Mouse (Mus musculus) megakaryocyte, embryonic 14.5 days (primary cell): ENCODE results near the gene Arfgap2.

ENCODE experiments used
- FLI1 ChIP-seq: IDR thresholded peaks from 2 replicates; pipeline ENCODE4 v1.6.1; 2012; ENCODE audit warnings: low read length, inconsistent platforms, mixed read lengths
- GATA1 ChIP-seq: IDR thresholded peaks from 3 replicates; pipeline ENCODE4 v1.6.1; 2012; ENCODE audit warnings: mixed read lengths, low read length, inconsistent platforms, borderline replicate concordance

DNA sequence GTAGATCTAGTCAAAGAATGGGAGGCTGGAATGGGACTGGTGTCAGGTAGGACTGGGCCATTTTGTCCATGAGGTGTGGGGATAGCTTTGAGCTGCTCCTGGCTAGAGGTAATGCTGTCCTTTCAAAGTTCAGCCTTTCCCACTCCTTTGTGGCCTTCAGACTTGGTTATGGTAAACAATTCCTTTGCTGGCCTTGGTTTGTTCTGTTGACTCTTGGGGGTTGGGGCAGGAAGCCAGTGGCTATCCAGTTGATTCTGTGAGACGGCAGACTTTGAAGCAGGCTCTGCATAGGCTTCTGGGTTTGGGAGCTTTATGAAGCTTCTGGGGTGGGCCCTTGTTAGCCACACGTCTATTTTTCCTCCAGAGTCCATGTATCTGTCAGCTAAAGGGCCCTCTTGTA lies 3.9 kb downstream of the Arfgap2 start:
- TF ChIP-seq GATA1 (no peak), FLI1 (no peak)
